Mouse (Mus musculus) embryonic stem cell, embryonic (primary cell): ENCODE results near the gene Krt9.

ENCODE experiments used
- CTCF ChIA-PET, 4 experiments: fragments of 300-600 bp in 2 of 4; fragments of 350-600 bp in 2 of 4; sonication (Branson Sonifier 250); formaldehyde crosslinking; loops; one replicate each; lab custom pipeline; 2022; ENCODE audit warnings: inconsistent platforms in 2 of 4; lab: Charles Lee
- POLR2A ChIA-PET, 4 experiments: fragments of 300-600 bp in 2 of 4; fragments of 350-600 bp in 2 of 4; sonication (Branson Sonifier 250); formaldehyde crosslinking; loops; one replicate each; lab custom pipeline; 2022; ENCODE audit warnings: antibody characterized with exemption in 4 of 4, inconsistent platforms in 1 of 4; lab: Charles Lee

Gene Krt9

GRCm38 (mm10) chr11:100192992-100193391, at the start of gene Krt9:
Gene Krt9 (minus strand): TSS chr11:100193246.
- POLR2A ChIA-PET: interaction anchor here in 2 of 4 experiments (1.0 to 1.1 kb wide), 3 partner anchors 11 to 127 kb away, joined by 3 to 4 read pairs (median 3); partner anchors contain the start of gene Eif1 (in 1 of the 2)
- CTCF ChIA-PET: interaction anchor here in 2 of 4 experiments (0.6 to 1.2 kb wide), 5 partner anchors 17 to 1059 kb away, joined by 3 to 5 read pairs (median 3); no protein-coding TSS in a partner anchor

- POLR2A ChIA-PET: interaction anchor here in 1 of 4 experiments (0.7 kb wide), 1 partner anchor 79 kb away, joined by 3 read pairs; the partner anchor contains the start of gene Eif1
- CTCF ChIA-PET: interaction anchor here in 1 of 4 experiments (2.0 kb wide), 1 partner anchor 42 kb away, joined by 7 read pairs; no protein-coding TSS in a partner anchor
Observed at GRCm38 (mm10) chr11:100240272-100240671, 47.2 kb upstream of the Krt9 start.

- CTCF ChIA-PET: interaction anchor here (0.5 to 4.5 kb wide), 18 partner anchors 9 to 135 kb away, joined by 3 to 75 read pairs (median 4); partner anchors contain the start of gene Krt17 (in 1 of the 4)
- POLR2A ChIA-PET: interaction anchor here (0.7 to 3.8 kb wide), 17 partner anchors 16 to 99 kb away, joined by 3 to 28 read pairs (median 4); partner anchors contain the start of gene Eif1 (in 2 of the 4)
Observed at GRCm38 (mm10) chr11:100221741-100222140, 28.7 kb upstream of the Krt9 start.

GRCm38 (mm10) chr11:100219304-100219703, 26.3 kb upstream of the Krt9 start:
- CTCF ChIA-PET: interaction anchor here (0.5 to 4.4 kb wide), 7 partner anchors 62 to 881 kb away, joined by 3 to 75 read pairs (median 6); no protein-coding TSS in a partner anchor
- POLR2A ChIA-PET: interaction anchor here in 2 of 4 experiments (1.1 to 3.8 kb wide), 3 partner anchors 59 to 100 kb away, joined by 4 to 28 read pairs (median 5); partner anchors contain the start of gene Eif1 (in 1 of the 2)

GRCm38 (mm10) chr11:100208542-100208941, 15.5 kb upstream of the Krt9 start:
- ChIA-PET CTCF (interaction anchor here in 2 of 4 experiments (0.5 to 1.8 kb wide), 5 partner anchors 39 to 736 kb away, joined by 3 to 7 read pairs (median 3); no protein-coding TSS in a partner anchor), POLR2A (interaction anchor here in 3 of 4 experiments (0.6 to 1.9 kb wide), 5 partner anchors 9 to 111 kb away, joined by 3 to 5 read pairs (median 3); partner anchors contain the start of gene Eif1 (in 1 of the 3))

- ChIA-PET CTCF (interaction anchor here (0.6 to 5.8 kb wide), 5 partner anchors 18 to 75 kb away, joined by 3 to 33 read pairs (median 6); no protein-coding TSS in a partner anchor), POLR2A (interaction anchor here in 3 of 4 experiments (1.1 to 1.9 kb wide), 4 partner anchors 8 to 112 kb away, joined by 3 to 5 read pairs (median 4); partner anchors contain the start of gene Eif1 (in 1 of the 3))
Observed at GRCm38 (mm10) chr11:100207498-100207897, 14.5 kb upstream of the Krt9 start, which contains the start of gene Krt14. Gene Krt14 (minus strand): TSS chr11:100207548.

- ChIA-PET POLR2A (interaction anchor here in 1 of 4 experiments (0.9 to 1.3 kb wide), 2 partner anchors 11 to 85 kb away, joined by 3 to 4 read pairs; partner anchors contain the start of gene Krt9), CTCF (interaction anchor here in 3 of 4 experiments (1.0 to 5.8 kb wide), 4 partner anchors 18 to 95 kb away, joined by 3 to 33 read pairs (median 14); no protein-coding TSS in a partner anchor)
Observed at GRCm38 (mm10) chr11:100203448-100203847, 10.4 kb upstream of the Krt9 start.

GRCm38 (mm10) chr11:100202906-100203305, 9.9 kb upstream of the Krt9 start:
- POLR2A ChIA-PET: interaction anchor here in 1 of 4 experiments (0.6 kb wide), 1 partner anchor 418 kb away, joined by 4 read pairs; no protein-coding TSS in a partner anchor
- CTCF ChIA-PET: interaction anchor here in 3 of 4 experiments (1.0 to 5.8 kb wide), 4 partner anchors 19 to 95 kb away, joined by 3 to 33 read pairs (median 14); no protein-coding TSS in a partner anchor

- ChIA-PET POLR2A (interaction anchor here (0.5 to 2.5 kb wide), 11 partner anchors 22 to 667 kb away, joined by 3 to 11 read pairs (median 4); partner anchors contain the start of genes Eif1 (in 1 of the 4) and Krt17 (in 1 of the 4)), CTCF (interaction anchor here (0.6 to 4.3 kb wide), 18 partner anchors 11 to 1084 kb away, joined by 3 to 66 read pairs (median 4); no protein-coding TSS in a partner anchor)
Observed at GRCm38 (mm10) chr11:100200104-100200820, 7.2 kb upstream of the Krt9 start.

GRCm38 (mm10) chr11:100198666-100199065, 5.6 kb upstream of the Krt9 start:
- POLR2A ChIA-PET: interaction anchor here in 3 of 4 experiments (0.8 to 2.6 kb wide), 17 partner anchors 9 to 122 kb away, joined by 3 to 13 read pairs (median 6); partner anchors contain the start of genes Eif1 (in 3 of the 3) and Krt14 (in 1 of the 3)
- CTCF ChIA-PET: interaction anchor here (0.7 to 4.3 kb wide), 13 partner anchors 17 to 101 kb away, joined by 3 to 66 read pairs (median 5); no protein-coding TSS in a partner anchor

- ChIA-PET POLR2A (interaction anchor here in 1 of 4 experiments (0.7 kb wide), 1 partner anchor 341 kb away, joined by 5 read pairs; no protein-coding TSS in a partner anchor), CTCF (interaction anchor here in 2 of 4 experiments (0.6 to 1.2 kb wide), 2 partner anchors 54 to 90 kb away, joined by 3 to 9 read pairs; no protein-coding TSS in a partner anchor)
Observed at GRCm38 (mm10) chr11:100191820-100192219, 1.2 kb downstream of the Krt9 start.

GRCm38 (mm10) chr11:100186736-100187135, 6.3 kb downstream of the Krt9 start:
- POLR2A ChIA-PET: interaction anchor here in 1 of 4 experiments (0.6 to 0.8 kb wide), 2 partner anchors 24 to 68 kb away, joined by 3 read pairs; no protein-coding TSS in a partner anchor

GRCm38 (mm10) chr11:100181725-100182124, 11.3 kb downstream of the Krt9 start:
- POLR2A ChIA-PET: interaction anchor here in 1 of 4 experiments (0.6 to 1.0 kb wide), 2 partner anchors 40 to 94 kb away, joined by 3 read pairs; no protein-coding TSS in a partner anchor

More at GRCm38 (mm10) chr11:100186736-100187135, 6.3 kb downstream of the Krt9 start:
- CTCF ChIA-PET: interaction anchor here in 2 of 4 experiments (0.6 to 2.3 kb wide), 2 partner anchors 94 to 96 kb away, joined by 3 to 5 read pairs; no protein-coding TSS in a partner anchor

GRCm38 (mm10) chr11:100179260-100179659, 13.8 kb downstream of the Krt9 start:
- ChIA-PET CTCF (interaction anchor here in 2 of 4 experiments (1.2 to 2.7 kb wide), 4 partner anchors 10 to 119 kb away, joined by 3 to 8 read pairs (median 4); no protein-coding TSS in a partner anchor), POLR2A (no interaction called here)

More at GRCm38 (mm10) chr11:100181725-100182124, 11.3 kb downstream of the Krt9 start:
- CTCF ChIA-PET: interaction anchor here in 2 of 4 experiments (1.3 to 2.2 kb wide), 2 partner anchors 13 to 116 kb away, joined by 4 to 5 read pairs; no protein-coding TSS in a partner anchor

GRCm38 (mm10) chr11:100178307-100178706, 14.7 kb downstream of the Krt9 start:
- POLR2A ChIA-PET: no interaction called here

GRCm38 (mm10) chr11:100176791-100177190, 16.3 kb downstream of the Krt9 start:
- POLR2A ChIA-PET: no interaction called here
- CTCF ChIA-PET: interaction anchor here in 1 of 4 experiments (0.8 kb wide), 1 partner anchor 106 kb away, joined by 4 read pairs; no protein-coding TSS in a partner anchor

More at GRCm38 (mm10) chr11:100178307-100178706, 14.7 kb downstream of the Krt9 start:
- CTCF ChIA-PET: interaction anchor here in 1 of 4 experiments (2.7 kb wide), 1 partner anchor 104 kb away, joined by 8 read pairs; no protein-coding TSS in a partner anchor
